Mouse (Mus musculus) brain, adult 2 months (tissue): ENCODE measurements around the gene Spryd3.

Source experiments
- DNase-seq: peaks from one replicate; pipeline ENCODE4 v3.0.0; 2011; ENCODE audit warnings: low read depth, low spot score

The Spryd3 gene

DNA sequence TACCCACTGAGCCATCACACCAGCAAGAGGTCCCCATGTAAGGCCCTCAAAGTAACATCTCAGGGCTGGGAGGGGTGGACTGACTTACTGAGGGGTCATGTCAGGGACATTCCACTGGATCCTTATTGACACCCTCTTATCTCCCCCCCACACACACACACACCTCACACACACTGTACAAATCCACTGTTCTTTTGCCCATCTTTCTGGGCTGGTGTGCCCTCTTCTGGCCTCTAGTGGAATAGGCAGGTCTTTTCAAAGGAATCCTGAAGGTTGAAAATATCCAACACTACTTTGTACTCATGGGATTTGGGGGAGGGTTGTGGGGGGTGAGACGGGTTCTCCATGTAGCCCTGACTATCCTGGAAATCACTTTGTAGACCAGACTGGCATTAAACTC, 10.8 kb upstream of the Spryd3 start:
- DNase-seq: peak; percentile 71

DNA sequence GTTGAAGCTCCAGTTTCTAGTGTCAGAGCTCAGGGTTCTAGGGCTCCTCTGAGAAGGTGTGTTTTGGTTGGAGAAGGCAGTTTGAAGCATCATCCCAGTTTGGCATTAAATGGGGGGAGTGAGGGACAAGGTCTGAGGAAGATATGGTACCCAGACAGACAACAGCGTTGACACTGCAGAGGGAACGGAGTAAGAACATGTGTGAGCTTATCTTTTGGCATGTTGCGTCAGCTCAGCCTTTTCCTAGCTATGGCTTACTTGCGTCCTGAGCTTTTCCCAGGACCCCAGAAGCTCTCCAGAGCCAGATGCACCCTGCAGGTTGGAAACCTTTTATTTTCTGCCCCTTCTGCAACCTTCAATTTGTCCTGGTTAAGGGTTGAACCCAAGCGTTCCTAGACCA, 10.1 kb upstream of the Spryd3 start:
- DNase-seq: no peak

DNA sequence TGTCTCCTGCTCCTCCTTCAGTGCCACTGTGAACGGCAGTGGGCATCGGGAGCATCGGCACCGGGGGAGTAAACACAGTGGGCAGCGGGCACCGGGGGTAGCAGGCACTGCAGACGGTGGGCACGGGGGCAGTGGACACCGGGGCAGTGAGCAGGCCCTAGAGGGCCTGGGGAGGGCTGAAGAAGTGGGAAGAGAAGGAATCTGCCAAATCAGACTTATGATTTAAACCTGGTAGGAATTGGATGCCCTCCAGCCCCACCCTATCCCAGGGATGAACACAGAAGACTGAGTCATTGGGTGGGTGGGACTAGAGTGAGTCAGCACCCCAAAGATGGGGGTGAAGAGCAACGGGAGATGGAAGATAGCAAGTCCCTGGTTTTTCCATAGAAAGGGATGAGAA, 9.3 kb upstream of the Spryd3 start:
- DNase-seq: peak; percentile 91

DNA sequence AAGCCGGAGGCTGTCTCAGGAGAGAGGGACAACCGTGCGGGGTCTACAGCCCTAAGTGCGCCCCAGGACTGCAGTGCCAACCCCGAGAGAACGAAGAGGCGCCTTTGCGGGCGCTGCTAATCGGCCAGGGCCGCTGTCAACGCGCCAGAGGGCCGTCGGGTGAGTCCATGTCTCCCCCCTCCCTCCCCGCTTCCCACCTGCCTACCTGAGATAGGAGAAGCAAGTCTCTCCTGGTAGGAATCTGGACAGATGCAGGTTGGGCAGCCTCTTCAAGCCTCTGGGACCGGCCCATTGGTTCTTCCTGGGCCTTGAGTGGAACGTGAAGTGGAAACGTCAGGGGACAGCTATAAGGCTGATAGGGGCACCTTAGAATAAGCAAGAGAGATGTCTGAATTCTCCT, 8.7 kb upstream of the Spryd3 start:
- no peak for DNase-seq

DNA sequence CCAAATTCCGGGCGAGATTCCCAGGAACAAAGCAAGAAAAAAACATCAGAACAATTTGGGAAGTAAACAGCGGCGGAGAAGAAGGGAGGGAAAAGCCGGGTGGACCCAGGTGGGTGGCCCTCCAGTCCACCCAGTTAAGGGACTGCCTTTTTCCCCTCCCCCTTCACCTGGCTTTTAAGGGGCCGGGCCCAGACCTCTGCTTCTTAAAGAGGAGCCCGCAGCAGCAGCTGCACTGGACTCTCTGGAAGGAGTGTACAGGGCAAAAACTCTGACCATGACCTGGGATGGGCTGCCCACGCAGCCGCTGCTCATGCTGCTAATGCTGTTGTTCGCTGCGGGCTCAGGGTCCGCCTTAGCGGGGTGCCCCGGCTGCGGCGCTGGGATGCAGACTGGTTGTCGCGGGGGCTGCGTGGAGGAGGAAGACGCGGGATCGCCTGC, 8.3 kb upstream of the Spryd3 start, which contains the start of gene Igfbp6:
Gene Igfbp6 (plus strand): TSS at position 89 of the 438 bp plus-strand sequence.
- peak; percentile 34 for DNase-seq

DNA sequence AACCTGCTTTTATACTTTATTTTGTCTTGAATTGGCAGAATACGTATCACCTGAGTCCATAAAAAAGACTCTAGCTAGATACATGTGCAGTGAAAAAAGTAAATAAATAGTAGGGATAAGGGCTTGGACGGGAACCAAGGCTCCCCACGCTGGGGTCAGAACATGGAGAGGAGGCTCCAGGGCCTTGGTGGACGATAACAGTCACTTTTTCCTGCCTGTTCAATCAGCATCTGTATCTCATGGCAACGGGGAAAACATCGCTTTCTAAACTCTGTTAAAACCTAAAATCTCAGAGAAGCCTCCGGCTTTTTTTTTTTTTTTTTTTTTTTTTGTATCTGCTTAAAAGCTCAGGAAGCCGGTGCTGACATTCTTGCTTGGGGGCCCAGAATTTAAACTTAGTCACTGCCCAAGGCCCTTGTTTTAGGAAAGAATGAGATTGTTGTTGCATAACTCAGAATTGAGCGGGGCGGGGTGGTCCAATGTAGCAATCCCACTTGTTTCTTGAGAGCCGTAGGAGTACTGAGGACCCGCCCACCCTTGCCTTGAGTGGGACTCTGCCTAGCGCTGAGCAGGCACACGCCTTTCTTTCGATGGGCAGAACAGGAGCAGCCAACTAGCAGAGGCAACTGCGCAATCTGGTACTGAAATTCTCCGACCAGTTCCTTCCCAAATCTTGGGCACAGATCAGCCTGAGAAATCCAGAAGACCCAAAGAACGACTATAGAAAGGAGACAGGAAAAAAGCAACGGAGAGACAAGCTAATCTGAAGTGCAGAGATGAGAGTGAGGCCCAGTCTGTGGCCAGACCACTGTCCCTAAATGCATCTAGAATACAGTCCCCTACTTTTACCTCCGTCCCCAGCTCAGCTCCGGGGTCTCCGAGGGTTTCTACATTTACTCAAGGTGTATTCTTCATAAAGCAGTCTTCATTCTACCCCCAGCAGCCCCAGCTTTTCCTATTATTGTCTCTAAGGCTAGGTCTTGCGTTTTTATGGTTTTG, 7.2 kb upstream of the Spryd3 start:
- peak; percentile 73 for DNase-seq

DNA sequence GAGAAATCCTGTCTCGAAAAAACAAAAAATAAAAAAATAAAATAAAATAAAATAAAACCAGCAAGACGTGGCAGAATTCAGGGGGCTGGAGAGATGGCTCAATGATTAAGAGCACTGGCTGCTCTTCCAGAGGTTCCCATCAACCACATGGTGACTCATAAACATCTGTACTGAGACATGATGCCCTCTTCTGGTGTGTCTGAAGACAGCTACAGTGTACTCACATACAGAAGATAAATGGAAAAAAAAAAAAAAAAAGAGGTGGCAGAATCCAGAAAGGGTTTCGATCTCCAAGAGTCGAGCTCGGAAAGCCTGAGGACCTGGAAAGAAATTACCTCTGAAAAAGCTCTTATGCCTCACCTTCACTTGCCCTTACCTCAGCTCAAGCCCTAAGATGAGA, 5.1 kb upstream of the Spryd3 start:
- no peak for DNase-seq

DNA sequence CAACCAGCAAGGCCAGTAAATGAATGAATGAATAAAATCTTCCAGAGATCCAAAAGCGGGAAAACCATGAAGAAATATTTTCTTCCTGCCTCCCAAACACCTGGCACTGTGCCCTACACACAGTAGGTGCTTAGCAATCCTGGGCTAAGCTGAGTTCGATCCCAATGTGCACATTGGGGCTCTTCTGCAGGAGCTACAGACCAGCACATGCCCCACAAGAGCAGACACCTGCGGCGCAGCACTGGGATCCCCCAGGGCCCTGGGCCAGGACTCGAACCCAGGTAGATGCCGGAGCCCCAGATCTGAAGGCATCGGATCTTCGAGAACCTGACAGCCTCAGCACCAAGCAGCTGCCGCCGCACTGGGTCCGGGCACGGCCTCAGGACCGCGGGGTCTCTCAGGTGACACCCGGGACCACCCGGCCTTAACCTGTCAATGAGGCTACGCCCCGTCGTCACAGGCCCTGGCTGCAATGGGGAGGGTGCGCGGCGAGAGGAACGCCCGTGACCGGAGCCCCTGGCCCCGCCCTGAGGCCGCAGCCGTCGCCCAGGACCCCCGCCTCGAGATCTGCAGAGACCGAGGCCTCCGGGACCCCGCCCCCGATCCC, 409 bp downstream of the Spryd3 start:
- DNase-seq: peak; percentile 24

DNA sequence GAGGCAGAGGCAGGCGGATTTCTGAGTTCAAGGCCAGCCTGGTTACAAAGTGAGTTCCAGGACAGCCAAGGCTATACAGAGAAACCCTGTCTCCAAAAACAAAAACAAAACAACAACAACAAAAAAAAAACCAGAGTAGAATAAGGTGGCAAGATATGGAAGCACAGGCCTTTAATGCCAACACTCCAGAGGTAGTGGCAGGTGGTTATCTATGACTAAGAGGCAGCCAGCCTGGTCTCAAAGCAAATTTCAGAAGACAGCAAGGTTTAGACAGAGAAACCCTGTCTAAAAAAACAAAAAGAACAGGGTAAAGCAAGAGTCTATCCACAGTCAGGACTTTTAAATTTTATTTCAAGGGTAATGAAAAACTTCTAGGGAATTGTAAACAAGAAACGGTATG, 1.3 kb downstream of the Spryd3 start:
- DNase-seq: no peak

DNA sequence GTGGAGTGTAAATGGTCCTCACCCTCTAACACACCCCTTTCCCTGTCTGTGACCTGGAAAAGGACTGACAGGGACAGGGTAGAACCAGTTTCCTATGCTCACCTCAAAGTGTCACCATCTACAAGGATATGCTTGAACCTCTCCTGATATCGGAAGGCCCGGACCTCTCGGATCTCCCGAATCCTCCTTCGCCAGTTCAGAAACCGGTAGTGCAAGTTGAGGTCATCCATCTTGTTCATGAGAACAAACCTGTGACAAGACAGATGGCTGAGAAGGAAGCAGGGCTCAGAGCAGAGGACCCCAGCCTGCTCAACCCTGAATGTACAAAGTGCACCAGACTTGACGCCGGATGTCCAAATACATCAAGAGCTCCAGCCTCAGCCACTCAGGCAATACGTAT, 2.7 kb downstream of the Spryd3 start:
- DNase-seq: no peak

DNA sequence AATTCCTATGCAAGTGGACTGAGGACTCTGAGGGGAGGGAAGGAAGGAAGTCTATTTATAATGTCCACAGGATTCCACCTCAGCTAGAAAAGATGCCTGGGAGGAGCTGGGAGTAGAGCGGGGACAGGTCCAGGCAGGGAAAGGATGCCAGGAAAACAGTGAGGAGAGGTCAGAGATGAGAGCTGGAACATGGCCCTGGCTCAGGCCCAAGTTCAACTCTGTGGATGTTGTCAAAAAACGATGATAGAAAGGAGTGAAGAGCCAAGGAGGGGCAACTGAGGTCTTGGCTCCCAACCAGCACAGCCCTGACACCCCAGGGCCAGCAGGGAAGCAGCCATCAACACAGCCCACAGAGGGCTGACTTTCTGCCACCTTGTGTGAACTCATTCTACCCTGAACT, 9.7 kb downstream of the Spryd3 start:
- DNase-seq: peak; percentile 65

DNA sequence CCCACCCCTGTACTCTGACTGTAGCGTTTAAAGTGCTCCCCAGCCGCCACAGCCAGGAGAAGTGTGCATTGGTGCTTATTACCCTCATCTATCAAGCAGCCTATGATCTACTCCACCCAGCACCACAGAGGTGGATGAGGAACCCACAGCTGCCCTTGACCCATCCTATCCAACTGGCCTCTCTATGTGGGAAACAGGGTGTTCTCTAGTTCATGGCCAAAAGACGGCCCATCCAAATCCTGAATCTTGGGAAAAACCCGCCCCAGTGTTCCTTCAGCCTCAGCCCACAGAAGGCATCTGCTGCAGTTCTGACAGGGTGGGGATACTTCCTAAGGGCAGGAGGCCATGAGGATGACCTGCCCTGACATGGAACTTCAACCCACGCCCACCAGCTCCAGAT, 15.5 kb downstream of the Spryd3 start:
- no peak for DNase-seq

DNA sequence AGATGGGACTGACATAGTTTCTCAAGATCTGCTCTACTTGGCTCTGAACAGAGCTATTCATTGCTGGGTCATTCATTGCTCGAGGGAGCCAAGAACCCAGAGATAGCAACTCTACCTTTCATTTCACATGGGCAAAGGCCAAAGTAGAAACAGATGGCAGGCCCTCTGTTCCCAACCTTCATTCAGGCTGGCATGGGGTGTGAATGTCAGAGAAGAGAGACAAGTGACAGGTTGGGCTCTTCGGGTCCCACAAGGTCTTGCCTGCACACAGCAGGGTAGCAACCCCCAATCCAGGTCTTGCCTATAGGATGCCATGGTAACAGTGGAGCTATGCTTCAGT, 16.2 kb downstream of the Spryd3 start:
- peak; percentile 97 for DNase-seq

DNA sequence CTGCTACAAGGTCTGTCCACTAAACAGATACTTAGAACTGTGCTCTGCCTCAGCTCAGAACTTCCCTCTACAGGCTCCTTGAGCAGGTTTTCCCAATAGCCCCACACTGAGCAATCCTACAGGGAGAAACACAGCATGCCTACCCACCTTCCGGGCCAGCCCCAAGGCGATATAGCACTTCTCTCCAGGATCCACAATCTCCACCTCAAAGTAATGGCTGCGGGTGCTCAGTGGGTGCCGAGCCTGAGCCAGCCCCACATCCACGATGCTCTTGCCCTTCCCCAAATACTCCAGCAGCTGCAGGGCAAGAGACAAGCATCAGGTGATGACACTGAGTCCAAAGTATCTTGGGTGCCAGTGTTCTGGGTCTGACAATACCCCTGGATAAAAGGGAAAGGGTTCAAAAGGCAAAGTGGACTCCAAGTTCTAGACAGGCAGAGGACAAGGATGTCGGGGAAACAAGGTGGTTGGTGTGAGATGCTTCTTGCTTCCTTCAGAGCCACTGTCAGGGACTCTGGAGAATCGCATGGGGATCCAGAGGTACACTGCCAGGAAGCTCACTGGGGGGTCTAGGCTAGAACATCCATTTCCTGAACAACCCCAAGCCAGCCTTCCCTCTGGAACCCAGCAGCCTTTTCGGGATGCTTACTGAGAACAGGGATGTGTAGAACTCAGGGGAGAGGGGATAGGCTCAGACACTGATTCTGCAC, 16.8 kb downstream of the Spryd3 start:
- no peak for DNase-seq

DNA sequence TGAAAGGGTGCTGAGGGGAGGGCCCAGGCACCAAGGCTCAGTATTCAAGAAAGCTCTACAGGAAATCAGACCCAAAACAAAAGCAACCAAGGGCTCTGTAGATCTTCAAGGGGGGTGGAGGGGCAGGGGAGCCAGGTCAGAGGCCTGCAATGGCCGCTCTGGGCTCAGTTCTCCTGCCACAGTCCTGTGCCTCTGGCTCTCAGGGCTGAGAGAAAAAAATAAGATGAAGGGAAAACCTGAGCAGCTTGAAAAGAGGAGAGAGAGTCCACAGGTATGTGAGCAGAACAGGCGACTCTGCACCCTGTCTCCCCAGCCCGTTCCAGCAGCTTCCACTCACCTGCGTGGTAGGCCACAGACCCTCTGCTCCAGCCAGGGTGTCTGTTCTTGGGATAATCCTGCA, 17.4 kb downstream of the Spryd3 start:
- DNase-seq: no peak

DNA sequence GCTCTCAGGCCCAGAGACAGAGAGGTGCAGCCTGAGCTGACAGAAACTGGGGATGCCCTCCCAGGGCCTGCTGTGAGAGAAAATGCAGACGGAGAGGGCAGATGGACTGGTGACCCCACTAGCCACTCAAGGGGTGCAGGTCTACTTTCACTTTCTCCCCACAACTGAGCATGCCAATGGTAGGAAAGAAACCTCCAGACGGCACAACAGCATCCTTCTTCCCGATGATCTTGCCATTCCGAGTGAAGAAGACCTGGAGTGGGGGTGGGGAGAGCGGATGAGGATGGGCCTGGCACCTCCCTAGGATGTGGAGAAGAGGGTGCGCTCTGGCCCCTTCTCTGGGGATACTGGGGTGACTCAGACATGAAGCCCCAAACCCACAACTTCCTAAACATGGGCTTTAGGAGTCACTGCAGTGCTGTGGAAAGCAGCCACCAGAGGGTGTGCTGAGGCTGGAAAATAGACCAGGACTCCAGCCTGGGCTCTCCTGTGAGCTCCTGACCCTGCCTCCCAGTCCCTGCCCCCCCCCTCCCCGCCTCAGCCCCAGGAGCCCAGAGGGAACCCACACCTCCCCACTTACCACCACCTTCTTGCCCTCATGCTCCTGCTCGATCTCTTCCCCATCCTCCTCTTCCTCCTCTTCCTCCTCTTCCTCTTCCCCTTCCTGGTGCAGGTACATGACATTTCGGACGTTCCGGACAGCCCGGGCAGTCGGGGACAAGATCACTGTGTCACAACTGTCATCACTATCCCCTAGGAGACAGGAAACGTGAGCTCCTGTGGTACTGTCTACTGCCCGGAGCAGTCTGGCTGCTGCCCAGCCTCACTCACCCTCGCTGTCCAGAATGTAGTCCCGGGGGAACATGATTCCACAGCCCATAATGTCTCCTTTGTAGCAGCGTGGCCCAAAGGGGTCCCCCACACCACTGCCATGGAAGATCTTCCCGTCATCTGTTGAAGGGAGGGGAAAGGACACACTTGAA, 18.3 kb downstream of the Spryd3 start:
- DNase-seq: peak; percentile 55

DNA sequence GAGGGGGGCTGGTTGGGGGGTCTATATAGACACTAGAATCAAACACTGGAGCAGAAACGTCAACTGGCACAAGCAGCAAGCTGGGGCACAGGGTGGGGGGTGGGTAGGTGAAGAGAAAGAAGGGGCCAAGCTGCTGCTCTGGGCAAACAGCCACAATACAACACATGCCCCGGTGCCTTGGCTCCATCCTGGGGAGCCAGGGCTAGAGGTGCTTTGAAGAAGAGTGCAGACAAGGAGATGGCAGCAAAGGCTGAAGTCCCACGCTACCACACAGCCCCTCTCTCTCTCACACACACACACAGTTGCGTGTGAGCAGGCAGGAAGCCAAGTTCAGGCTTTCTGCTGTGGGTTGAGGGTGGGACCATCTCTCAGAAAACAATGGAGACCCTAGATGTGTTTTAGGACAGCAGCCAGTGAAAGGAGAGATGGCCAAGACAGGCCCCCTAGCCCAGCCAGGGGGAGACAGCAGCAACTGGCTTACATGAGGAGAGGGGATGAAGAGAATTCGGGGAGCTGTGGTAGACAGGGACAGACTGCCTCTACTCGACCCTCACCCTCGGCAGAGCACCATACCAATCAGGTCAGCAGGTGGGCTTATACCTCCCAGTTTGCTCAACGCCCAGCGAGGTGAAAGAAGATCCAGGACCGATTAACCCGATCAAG, 19.1 kb downstream of the Spryd3 start:
- DNase-seq: peak; percentile 38

DNA sequence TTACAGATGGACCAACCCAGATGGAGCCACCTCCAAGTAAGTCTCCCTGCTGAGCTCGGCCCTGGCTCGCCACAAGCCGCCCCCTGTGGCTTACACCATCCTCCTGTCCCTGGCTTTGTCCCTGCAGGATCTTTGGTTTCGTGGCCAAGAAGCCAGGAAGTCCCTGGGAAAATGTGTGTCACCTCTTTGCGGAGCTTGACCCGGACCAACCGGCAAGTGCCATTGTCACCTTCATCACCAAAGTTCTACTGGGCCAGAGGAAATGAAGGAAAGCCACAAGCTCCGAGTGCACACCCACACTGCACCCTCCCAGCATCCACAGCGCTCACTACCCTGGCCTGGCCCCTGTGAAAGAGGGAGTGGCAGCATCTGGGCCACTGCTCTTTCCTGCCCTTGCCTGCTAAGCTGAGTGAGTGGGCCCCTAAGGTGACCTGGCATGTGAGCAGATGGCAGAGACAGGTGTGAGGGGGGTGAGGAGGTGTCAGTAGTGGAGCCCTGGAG, 20.3 kb downstream of the Spryd3 start:
- DNase-seq: peak; percentile 43

DNA sequence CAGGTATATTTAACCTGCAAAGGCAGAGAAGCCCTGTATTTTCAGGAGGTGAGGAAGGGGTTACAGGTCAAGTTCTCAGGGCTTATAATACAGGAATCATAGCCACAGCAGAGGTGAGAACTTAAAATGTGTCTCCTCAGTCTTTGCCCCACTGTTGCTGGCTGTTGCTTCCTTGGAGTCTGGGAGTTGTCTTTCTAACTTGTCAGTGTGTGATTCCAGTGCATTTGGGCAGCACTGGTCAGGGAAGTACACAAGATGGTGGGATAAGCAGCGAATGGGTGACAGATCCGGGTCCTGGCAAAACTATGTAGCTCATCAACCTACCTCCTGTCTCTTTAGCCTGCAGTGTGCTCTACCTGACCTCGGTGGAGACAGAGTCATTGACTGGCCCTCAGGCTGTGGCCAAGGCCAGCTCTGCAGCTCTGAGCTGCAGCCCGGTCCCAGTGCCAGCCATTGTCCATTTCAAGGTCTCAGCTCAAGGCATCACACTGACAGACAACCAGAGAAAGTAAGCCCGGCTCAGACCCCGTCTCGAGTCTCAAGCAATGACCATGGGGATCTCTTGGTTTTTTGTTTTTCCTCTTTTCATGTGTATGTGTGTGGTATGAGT, 21.3 kb downstream of the Spryd3 start:
- no peak for DNase-seq

DNA sequence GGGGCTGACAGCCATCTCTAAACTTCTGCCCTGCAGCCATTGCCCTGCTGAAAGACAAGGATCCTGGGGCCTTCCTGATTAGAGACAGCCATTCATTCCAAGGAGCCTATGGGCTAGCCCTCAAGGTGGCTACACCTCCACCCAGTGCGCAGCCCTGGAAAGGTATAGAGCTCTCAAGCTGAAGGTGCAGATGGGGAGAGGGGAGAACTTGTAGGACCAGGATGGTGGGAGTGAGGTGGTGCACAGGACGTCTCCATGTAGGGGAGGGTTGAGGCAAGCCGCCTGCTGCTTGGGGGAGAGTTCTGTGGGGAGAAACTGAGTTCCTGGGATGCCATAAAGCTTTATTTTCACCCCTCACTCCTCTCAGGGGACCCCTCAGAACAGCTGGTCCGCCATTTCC, 22.4 kb downstream of the Spryd3 start:
- no peak for DNase-seq
